Mouse (Mus musculus) natural killer cell, adult 2 months (primary cell): ENCODE measurements around the gene Pla2g7.

Experiments
- DNase-seq, 2 experiments: peaks; one replicate each; pipeline ENCODE4 v3.0.0; 2022; ENCODE audit warnings: low spot score in 2 of 2

The Pla2g7 gene

GRCm38 (mm10) chr17:43645136-43645535, 77.2 kb downstream of the Pla2g7 start:
- no peak for DNase-seq

- DNase-seq: no peak
Measured at GRCm38 (mm10) chr17:43646925-43647324, 79.0 kb downstream of the Pla2g7 start.

GRCm38 (mm10) chr17:43649641-43650436, 81.9 kb downstream of the Pla2g7 start:
- peak in 1 of 2 experiments; percentile 18 for DNase-seq

- no peak for DNase-seq
Measured at GRCm38 (mm10) chr17:43651314-43652046, 83.6 kb downstream of the Pla2g7 start.
